Mouse (Mus musculus) midbrain, embryonic 11.5 days (tissue): Measurements from ENCODE around the gene 6430548M08Rik. TPM values are rescaled to one million over a fixed set of nuclear protein-coding genes. Genes with fewer than 3 reads are reported as not detected.

Experiments used
- ATAC-seq: fragments of 200-750 bp; cut with Nextera tagmentation; 2 replicates; pipeline ENCODE4 v1.8.0; 2017; ENCODE audit warnings: moderate TSS enrichment, moderate library complexity; ENCODE audit not compliant: low FRiP score
- DNase-seq: peaks from one replicate; pipeline ENCODE4 v3.0.0; 2015; ENCODE audit warnings: low spot score; ENCODE audit errors: missing footprints
- H3K27ac ChIP-seq: fragments of 300-500 bp; sonication (generic); 2 replicates; pipeline ENCODE4 v1.5.1; 2014; ENCODE audit warnings: low read depth, low read length
- H3K27me3 ChIP-seq: fragments of 300-500 bp; sonication (generic); 2 replicates; pipeline ENCODE4 v1.6.1; 2014; ENCODE audit warnings: mild to moderate bottlenecking, low read length, moderate library complexity, mixed read lengths; ENCODE audit not compliant: control insufficient read depth, insufficient read depth
- H3K36me3 ChIP-seq: fragments of 300-500 bp; sonication (generic); 2 replicates; pipeline ENCODE4 v1.6.1; 2014; ENCODE audit warnings: mild to moderate bottlenecking, low read length, moderate library complexity, mixed read lengths; ENCODE audit not compliant: control insufficient read depth, insufficient read depth
- H3K4me1 ChIP-seq: fragments of 300-500 bp; sonication (generic); 2 replicates; pipeline ENCODE4 v1.6.1; 2014; ENCODE audit warnings: low read length; ENCODE audit not compliant: control insufficient read depth, insufficient read depth
- H3K4me2 ChIP-seq: fragments of 300-500 bp; sonication (generic); 2 replicates; pipeline ENCODE4 v1.6.1; 2014; ENCODE audit warnings: mild to moderate bottlenecking, moderate library complexity
- H3K4me3 ChIP-seq: fragments of 300-500 bp; sonication (generic); 2 replicates; pipeline ENCODE4 v1.5.1; 2014; ENCODE audit warnings: low read depth, low read length
- H3K9ac ChIP-seq: fragments of 300-500 bp; sonication (generic); 2 replicates; pipeline ENCODE4 v1.6.1; 2014; ENCODE audit warnings: low read length
- H3K9me3 ChIP-seq: fragments of 300-500 bp; sonication (generic); 2 replicates; pipeline ENCODE4 v1.6.1; 2016; ENCODE audit warnings: low read length; ENCODE audit not compliant: control insufficient read depth
- WGBS: fragments of 180-500 bp; shearing (Covaris S2); extraction: QIAGEN DNeasy Blood & Tissue Kit; methylation state at CpG from one replicate; pipeline ENCODE4 v1.1.7; 2014; 5-methylcytosine and 5-hydroxymethylcytosine counted together
- polyA plus RNA-seq: library from polyadenylated mRNA; unstranded; fragments of >200 nt; fragmentation: Nextera tagmentation; extraction: Ambion mirVana; gene quantifications from 2 replicates; pipeline ENCODE4 v1.2.1, GENCODE M21; 2014

Gene 6430548M08Rik
- 12.4 and 13.5 TPM in 2 replicates for polyA plus RNA-seq

DNA sequence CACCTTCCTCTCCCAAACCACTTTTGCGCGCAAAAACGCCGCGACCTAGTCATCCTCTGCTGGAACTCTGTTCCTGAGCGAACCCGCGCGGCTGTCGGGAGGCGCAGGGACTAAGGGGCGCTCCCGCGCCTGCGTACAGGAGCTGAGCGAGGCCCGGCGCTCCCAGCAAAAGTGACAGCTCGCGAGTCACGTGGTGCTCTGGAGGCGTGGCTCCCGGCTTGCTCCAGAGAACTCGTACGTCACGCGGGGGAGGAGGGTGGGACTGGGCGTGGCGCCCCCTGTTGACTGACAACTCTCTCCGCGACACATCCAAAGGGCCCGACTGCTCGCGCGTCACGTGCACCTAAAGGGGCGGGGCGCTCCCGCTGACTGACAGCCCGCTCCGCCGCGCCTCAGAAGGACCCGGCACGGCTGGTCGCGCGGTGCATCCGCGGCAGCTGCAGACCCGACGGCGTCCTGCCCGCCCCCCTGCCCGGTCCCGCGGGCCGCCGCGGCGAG lies at the start of gene 6430548M08Rik:
6430548M08Rik (plus strand) TSS at position 395 of the 498 bp plus-strand sequence.
- peaks cover 13% of the 10 kb centered on the region for H3K4me1 ChIP-seq
- DNase-seq (peak; percentile 100), ATAC-seq (peak; percentile 96)
- H3K9ac ChIP-seq: peak within 1 kb of the TSS; percentile 72
- WGBS: under 1% methylated on average over 51 of the region's 61 CpGs
- H3K27ac ChIP-seq: peak within 1 kb of the TSS; percentile 83
- no peaks in the 10 kb centered on the region for H3K9me3 ChIP-seq
- H3K4me2 ChIP-seq: peak within 1 kb of the TSS; percentile 88
- H3K36me3 ChIP-seq: no peaks in the 10 kb centered on the region
- peaks cover 21% of the 10 kb centered on the region for H3K27me3 ChIP-seq
- H3K4me3 ChIP-seq: peak within 1 kb of the TSS; percentile 67

DNA sequence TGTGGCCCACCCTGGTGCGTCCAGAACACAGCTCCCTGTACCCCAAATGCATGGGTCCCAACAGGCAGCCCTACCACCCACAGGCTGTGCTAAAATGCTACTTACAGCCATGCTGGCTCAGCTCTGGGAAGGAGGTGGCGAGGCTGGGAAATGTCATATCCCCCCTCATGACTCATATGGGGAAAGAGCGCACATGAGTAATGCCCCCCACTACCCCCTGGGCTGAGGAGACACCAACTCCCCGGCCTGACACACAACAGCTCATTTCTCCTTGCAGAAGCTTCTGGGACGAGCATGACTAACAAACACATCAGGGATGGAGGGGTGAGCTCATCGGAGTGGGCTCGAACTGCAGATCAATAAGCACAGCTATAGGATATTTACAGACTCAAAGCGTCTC lies 48.3 kb upstream of the 6430548M08Rik start:
- no peak for ATAC-seq
- Histone ChIP-seq H3K4me3 (no peak overlapping the region), H3K9me3 (no peaks in the 10 kb centered on the region), H3K27me3 (no peaks in the 10 kb centered on the region), H3K27ac (no peak overlapping the region), H3K4me2 (no peak overlapping the region), H3K36me3 (no peaks in the 10 kb centered on the region), H3K4me1 (no peaks in the 10 kb centered on the region), H3K9ac (no peak overlapping the region)
- no peak for DNase-seq
- WGBS: 90% methylated on average over 8 of the region's 8 CpGs

DNA sequence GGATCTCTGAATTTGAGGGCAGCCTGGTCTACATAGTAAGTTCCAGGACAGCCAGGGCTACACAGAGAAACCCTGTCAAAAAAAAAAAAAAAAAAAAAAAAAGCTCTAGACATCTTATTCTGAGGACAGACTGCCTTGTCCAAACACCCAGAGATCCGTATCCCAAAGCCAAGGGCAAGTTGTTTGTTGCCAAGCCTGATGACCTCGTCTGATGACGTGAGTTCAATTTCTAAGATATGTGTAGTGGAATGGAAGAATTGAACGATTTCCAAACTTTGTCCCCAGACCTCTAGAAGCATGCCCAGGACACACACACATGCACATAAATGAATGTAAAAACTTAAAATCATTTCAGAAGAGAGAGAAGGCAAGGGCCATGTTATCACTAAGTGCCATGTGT lies 47.7 kb upstream of the 6430548M08Rik start:
- H3K27ac ChIP-seq: no peak overlapping the region
- no peak overlapping the region for H3K4me3 ChIP-seq
- H3K4me1 ChIP-seq: no peaks in the 10 kb centered on the region
- no peaks in the 10 kb centered on the region for H3K27me3 ChIP-seq
- 88% methylated on average over 4 of the region's 4 CpGs for WGBS
- H3K36me3 ChIP-seq: no peaks in the 10 kb centered on the region
- H3K9me3 ChIP-seq: no peaks in the 10 kb centered on the region
- no peak overlapping the region for H3K4me2 ChIP-seq
- no peak overlapping the region for H3K9ac ChIP-seq
- ATAC-seq: no peak
- DNase-seq: no peak

DNA sequence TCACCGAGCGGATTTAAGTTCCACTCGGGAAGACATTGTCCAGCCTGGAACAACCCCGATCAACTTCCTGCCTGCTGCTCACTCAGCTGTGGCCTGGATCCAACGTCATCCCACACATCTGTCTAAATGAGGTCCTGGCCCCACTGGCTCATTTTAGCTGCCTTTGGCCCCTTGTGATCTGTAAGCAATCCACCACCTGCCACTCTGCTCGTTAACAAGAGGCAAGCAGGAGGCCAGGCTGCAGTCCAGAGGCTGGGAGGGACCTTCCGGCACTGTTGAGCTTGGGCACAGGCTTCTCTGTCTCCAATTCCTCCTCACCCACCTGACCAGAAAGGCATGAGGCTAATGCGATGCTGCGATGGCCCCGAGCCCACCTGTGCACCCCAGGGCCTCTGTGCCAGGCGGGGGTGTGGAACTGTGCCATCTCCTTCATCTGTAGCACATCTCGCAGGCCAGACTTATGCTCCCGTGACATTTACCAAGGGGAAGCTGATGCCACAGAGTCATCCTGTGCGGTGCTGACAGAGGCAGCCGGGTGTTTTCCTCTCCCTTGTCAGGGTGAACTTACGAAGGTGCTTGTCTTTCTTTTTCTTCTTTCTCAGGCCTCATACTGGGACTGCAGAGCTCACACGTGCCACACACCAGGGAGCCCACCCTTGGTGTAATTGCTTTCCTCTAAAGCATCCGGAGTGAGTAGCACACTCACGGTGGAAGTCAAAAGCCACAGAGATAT lies 45.9 kb upstream of the 6430548M08Rik start:
- H3K27ac ChIP-seq: no peak overlapping the region
- H3K4me2 ChIP-seq: no peak overlapping the region
- DNase-seq (no peak), ATAC-seq (no peak)
- H3K36me3 ChIP-seq: no peaks in the 10 kb centered on the region
- no peaks in the 10 kb centered on the region for H3K27me3 ChIP-seq
- no peaks in the 10 kb centered on the region for H3K4me1 ChIP-seq
- no peaks in the 10 kb centered on the region for H3K9me3 ChIP-seq
- WGBS: 66% methylated on average over 19 of the region's 19 CpGs
- H3K4me3 ChIP-seq: no peak overlapping the region
- no peak overlapping the region for H3K9ac ChIP-seq

DNA sequence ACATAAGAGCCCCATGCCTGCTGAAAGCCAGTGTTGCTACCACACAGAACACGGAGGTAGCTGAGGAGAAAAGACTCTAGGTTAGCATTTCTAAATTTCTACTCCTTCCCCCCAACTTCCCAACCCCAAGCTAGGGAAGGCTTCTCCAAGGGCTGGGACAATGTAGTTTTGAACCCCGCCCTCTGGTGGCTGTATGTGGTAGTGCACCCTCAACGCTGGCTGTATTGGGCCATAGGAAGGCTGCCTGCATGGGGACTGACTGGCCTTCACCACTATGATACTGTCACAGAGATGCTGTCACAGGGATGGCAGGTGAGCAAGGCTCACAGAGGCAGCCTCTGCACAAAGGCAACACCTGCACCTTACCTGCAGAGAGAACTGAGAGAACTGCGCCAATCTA lies 42.3 kb upstream of the 6430548M08Rik start:
- DNase-seq (peak; percentile 98), ATAC-seq (peak; percentile 73; the same call in 1 of the 2 replicates)
- Histone ChIP-seq H3K9ac (no peak overlapping the region), H3K4me2 (no peak overlapping the region), H3K27ac (no peak overlapping the region), H3K4me3 (no peak overlapping the region), H3K4me1 (no peaks in the 10 kb centered on the region), H3K36me3 (no peaks in the 10 kb centered on the region), H3K27me3 (no peaks in the 10 kb centered on the region), H3K9me3 (no peaks in the 10 kb centered on the region)
- WGBS: 24% methylated on average over 4 of the region's 4 CpGs

DNA sequence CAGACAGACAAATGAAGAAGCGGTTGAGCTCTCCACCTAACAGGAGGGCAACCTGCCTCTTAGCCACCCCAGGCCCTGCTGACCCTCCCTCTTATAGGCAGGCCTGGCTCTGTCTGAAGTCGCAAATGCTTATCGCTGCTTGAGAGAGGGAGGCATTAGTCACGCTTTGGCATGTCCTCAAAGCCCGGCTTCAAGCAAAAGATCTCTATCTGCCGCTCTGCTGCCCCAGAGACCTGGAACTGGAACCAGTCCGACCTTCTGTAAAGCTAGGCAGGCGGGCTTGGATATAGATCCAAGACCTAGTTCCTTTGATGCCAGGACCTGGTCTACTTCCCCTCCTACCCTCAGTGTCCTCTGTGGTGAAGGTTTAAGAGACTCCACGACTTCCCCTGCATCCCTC lies 41.7 kb upstream of the 6430548M08Rik start:
- DNase-seq: no peak
- 53% methylated on average over 9 of the region's 9 CpGs for WGBS
- Histone ChIP-seq H3K9ac (no peak overlapping the region), H3K9me3 (no peaks in the 10 kb centered on the region), H3K27ac (no peak overlapping the region), H3K27me3 (no peaks in the 10 kb centered on the region), H3K4me1 (no peaks in the 10 kb centered on the region), H3K4me2 (no peak overlapping the region), H3K36me3 (no peaks in the 10 kb centered on the region), H3K4me3 (no peak overlapping the region)
- no peak for ATAC-seq

DNA sequence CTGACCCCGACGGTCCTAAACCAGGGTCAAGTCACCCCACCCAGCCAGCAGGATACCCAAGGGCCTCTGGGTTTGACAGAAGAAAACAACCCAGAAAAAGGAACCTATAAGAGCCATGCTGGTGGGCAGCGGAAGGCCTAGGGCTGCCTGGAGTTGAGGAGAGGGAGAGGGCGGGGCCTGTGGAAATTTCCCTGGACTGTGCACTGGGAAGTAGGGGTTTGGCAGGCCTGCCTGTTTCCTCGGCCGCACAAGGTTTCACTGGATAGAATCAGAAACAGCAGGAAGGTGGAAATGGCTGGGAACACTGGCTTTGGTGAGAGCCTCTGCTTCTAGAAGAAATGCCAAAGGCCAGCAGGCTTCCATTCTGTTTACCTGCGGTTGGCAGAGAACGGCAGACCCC lies 41.1 kb upstream of the 6430548M08Rik start:
- no peak for ATAC-seq
- H3K9ac ChIP-seq: no peak overlapping the region
- no peak overlapping the region for H3K27ac ChIP-seq
- 83% methylated on average over 8 of the region's 8 CpGs for WGBS
- no peaks in the 10 kb centered on the region for H3K36me3 ChIP-seq
- DNase-seq: no peak
- H3K4me1 ChIP-seq: no peaks in the 10 kb centered on the region
- H3K4me2 ChIP-seq: no peak overlapping the region
- H3K4me3 ChIP-seq: no peak overlapping the region
- H3K9me3 ChIP-seq: no peaks in the 10 kb centered on the region
- no peaks in the 10 kb centered on the region for H3K27me3 ChIP-seq

DNA sequence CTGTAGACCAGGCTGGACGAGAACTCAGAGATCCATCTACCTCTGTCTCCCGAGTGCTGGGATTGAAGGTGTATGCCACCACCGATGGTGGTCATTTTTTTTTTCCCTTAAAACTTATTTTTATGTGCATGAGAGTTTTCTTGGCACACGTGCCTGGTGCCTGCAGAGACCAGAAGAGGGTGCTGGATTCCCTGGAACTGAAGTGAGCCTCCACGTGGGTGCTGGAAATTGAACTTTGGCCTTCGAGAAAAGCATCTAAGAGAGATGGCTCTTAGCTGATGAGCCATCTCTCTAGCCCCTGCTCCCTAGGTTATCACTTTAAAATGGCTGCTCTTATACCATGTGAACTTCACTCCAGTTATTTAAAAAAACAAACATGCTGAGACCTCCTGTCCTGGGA lies 39.4 kb upstream of the 6430548M08Rik start:
- no peak overlapping the region for H3K9ac ChIP-seq
- H3K36me3 ChIP-seq: no peaks in the 10 kb centered on the region
- no peaks in the 10 kb centered on the region for H3K4me1 ChIP-seq
- no peak for ATAC-seq
- 81% methylated on average over 6 of the region's 6 CpGs for WGBS
- no peak overlapping the region for H3K27ac ChIP-seq
- H3K27me3 ChIP-seq: no peaks in the 10 kb centered on the region
- no peak overlapping the region for H3K4me2 ChIP-seq
- DNase-seq: no peak
- no peak overlapping the region for H3K4me3 ChIP-seq
- no peaks in the 10 kb centered on the region for H3K9me3 ChIP-seq

DNA sequence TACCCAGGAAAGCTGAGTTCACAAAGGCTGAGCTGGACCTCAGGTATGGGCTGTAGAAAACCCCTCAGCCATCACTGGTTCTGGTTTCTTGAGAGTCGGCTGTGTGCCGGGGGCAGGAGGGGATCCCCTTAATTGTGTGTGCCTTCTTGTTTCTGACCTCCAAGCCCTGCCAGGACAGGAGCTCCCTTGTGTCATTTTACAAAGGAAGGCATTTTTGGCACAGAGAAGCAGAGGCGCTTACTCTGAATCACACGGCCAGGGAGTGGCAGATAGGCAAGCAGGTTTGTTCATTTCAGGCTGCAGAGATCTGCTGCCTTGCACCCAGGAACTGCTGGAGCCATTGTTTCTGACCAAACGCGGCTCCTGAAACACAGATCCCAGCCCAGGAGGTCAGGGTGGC lies 38.6 kb upstream of the 6430548M08Rik start:
- Histone ChIP-seq H3K27ac (no peak overlapping the region), H3K36me3 (no peaks in the 10 kb centered on the region), H3K9me3 (no peaks in the 10 kb centered on the region), H3K9ac (peak overlapping the region; percentile 7; the same call in 1 of the 2 replicates), H3K4me2 (no peak overlapping the region), H3K27me3 (no peaks in the 10 kb centered on the region), H3K4me3 (no peak overlapping the region), H3K4me1 (no peaks in the 10 kb centered on the region)
- 50% methylated on average over 6 of the region's 6 CpGs for WGBS
- no peak for ATAC-seq
- DNase-seq: no peak
